Mouse (Mus musculus) embryonic facial prominence, embryonic 13.5 days (tissue): ENCODE data around the gene Cdsn. TPM values are rescaled to one million over a fixed set of nuclear protein-coding genes. Genes with fewer than 3 reads are reported as not detected.

Source experiments
- ATAC-seq: fragments of 200-750 bp; cut with Nextera tagmentation; 2 replicates; pipeline ENCODE4 v1.8.0; 2017; ENCODE audit warnings: low read depth; ENCODE audit not compliant: insufficient number of reproducible peaks, insufficient read depth, low FRiP score, low TSS enrichment
- H3K27ac ChIP-seq: fragments of 300-500 bp; sonication (generic); 2 replicates; pipeline ENCODE4 v1.5.1; 2015; ENCODE audit warnings: moderate library complexity, mild to moderate bottlenecking, inconsistent platforms
- H3K27me3 ChIP-seq: fragments of 300-500 bp; sonication (generic); 2 replicates; pipeline ENCODE4 v1.6.1; 2015; ENCODE audit warnings: mild to moderate bottlenecking, inconsistent platforms
- H3K36me3 ChIP-seq: fragments of 300-500 bp; sonication (generic); 2 replicates; pipeline ENCODE4 v1.6.1; 2015; ENCODE audit warnings: mild to moderate bottlenecking, inconsistent platforms
- H3K4me1 ChIP-seq: fragments of 300-500 bp; sonication (generic); 2 replicates; pipeline ENCODE4 v1.6.1; 2015; ENCODE audit warnings: inconsistent platforms
- H3K4me2 ChIP-seq: fragments of 300-500 bp; sonication (generic); 2 replicates; pipeline ENCODE4 v1.6.1; 2015; ENCODE audit warnings: moderate library complexity, mild to moderate bottlenecking, inconsistent platforms
- H3K4me3 ChIP-seq: fragments of 300-500 bp; sonication (generic); 2 replicates; pipeline ENCODE4 v1.5.1; 2015; ENCODE audit warnings: mild to moderate bottlenecking, inconsistent platforms
- H3K9ac ChIP-seq: fragments of 300-500 bp; sonication (generic); 2 replicates; pipeline ENCODE4 v1.6.1; 2015; ENCODE audit warnings: mild to moderate bottlenecking, inconsistent platforms
- H3K9me3 ChIP-seq: fragments of 300-500 bp; sonication (generic); 2 replicates; pipeline ENCODE4 v1.6.1; 2016; ENCODE audit warnings: inconsistent platforms
- WGBS: fragments of 180-500 bp; shearing (Covaris S2); methylation state at CpG from one replicate; pipeline ENCODE4 v1.1.7; 2015; ENCODE audit warnings: mixed read lengths; 5-methylcytosine and 5-hydroxymethylcytosine counted together
- polyA plus RNA-seq: library from polyadenylated mRNA; unstranded; fragments of >200 nt; fragmentation: Nextera tagmentation; extraction: Ambion mirVana; gene quantifications from 2 replicates; pipeline ENCODE4 v1.2.1, GENCODE M21; 2015

Gene Cdsn
- polyA plus RNA-seq, 1 experiment from 2014 or later: not detected

GRCm38 (mm10) chr17:35582900-35583299, 31.0 kb downstream of the Cdsn start:
- no peak overlapping the region for H3K4me3 ChIP-seq
- no peak for ATAC-seq
- peaks cover 4% of the 10 kb centered on the region for H3K4me1 ChIP-seq
- H3K27ac ChIP-seq: no peak overlapping the region
- H3K36me3 ChIP-seq: no peaks in the 10 kb centered on the region
- H3K9me3 ChIP-seq: 0 out of 2 replicates have a peak, but pooled peaks cover 4% of the 10 kb centered on the region
- WGBS: 95% methylated on average over 1 of the region's 1 CpGs
- H3K27me3 ChIP-seq: no peaks in the 10 kb centered on the region
- no peak overlapping the region for H3K9ac ChIP-seq
- no peak overlapping the region for H3K4me2 ChIP-seq

- ATAC-seq: no peak
- WGBS: 16% methylated on average over 16 of the region's 16 CpGs
- no peaks in the 10 kb centered on the region for H3K36me3 ChIP-seq
- no peak overlapping the region for H3K4me3 ChIP-seq
- no peaks in the 10 kb centered on the region for H3K27me3 ChIP-seq
- no peak overlapping the region for H3K9ac ChIP-seq
- 0 out of 2 replicates have a peak, but pooled peaks cover 4% of the 10 kb centered on the region for H3K9me3 ChIP-seq
- H3K27ac ChIP-seq: no peak overlapping the region
- H3K4me2 ChIP-seq: peak overlapping the region; percentile 42
- peaks cover 4% of the 10 kb centered on the region for H3K4me1 ChIP-seq
Observed at GRCm38 (mm10) chr17:35584330-35584937, 32.5 kb downstream of the Cdsn start.

- WGBS: 72% methylated on average over 1 of the region's 1 CpGs
- Histone ChIP-seq H3K9me3 (0 out of 2 replicates have a peak, but pooled peaks cover 4% of the 10 kb centered on the region), H3K27ac (no peak overlapping the region), H3K4me3 (no peak overlapping the region), H3K4me2 (no peak overlapping the region), H3K27me3 (no peaks in the 10 kb centered on the region), H3K4me1 (peaks cover 10% of the 10 kb centered on the region), H3K36me3 (no peaks in the 10 kb centered on the region), H3K9ac (no peak overlapping the region)
- ATAC-seq: no peak
Observed at GRCm38 (mm10) chr17:35587291-35587690, 35.4 kb downstream of the Cdsn start.

GRCm38 (mm10) chr17:35588387-35588786, 36.5 kb downstream of the Cdsn start:
- Histone ChIP-seq H3K27ac (no peak overlapping the region), H3K4me2 (no peak overlapping the region), H3K9ac (no peak overlapping the region), H3K9me3 (0 out of 2 replicates have a peak, but pooled peaks cover 4% of the 10 kb centered on the region), H3K4me3 (no peak overlapping the region), H3K36me3 (no peaks in the 10 kb centered on the region), H3K4me1 (peaks cover 10% of the 10 kb centered on the region), H3K27me3 (no peaks in the 10 kb centered on the region)
- WGBS: 6% methylated on average over 4 of the region's 4 CpGs
- no peak for ATAC-seq

GRCm38 (mm10) chr17:35590410-35591218, 38.7 kb downstream of the Cdsn start:
- Histone ChIP-seq H3K27ac (no peak overlapping the region), H3K4me1 (peaks cover 6% of the 10 kb centered on the region; the same call in 1 of the 2 replicates), H3K9me3 (0 out of 2 replicates have a peak, but pooled peaks cover 4% of the 10 kb centered on the region), H3K4me3 (no peak overlapping the region), H3K27me3 (no peaks in the 10 kb centered on the region), H3K9ac (no peak overlapping the region), H3K4me2 (peak overlapping the region; percentile 17; the same call in 1 of the 2 replicates), H3K36me3 (no peaks in the 10 kb centered on the region)
- no peak; the same call in 1 of the 2 replicates for ATAC-seq
- 43% methylated on average over 21 of the region's 21 CpGs for WGBS

GRCm38 (mm10) chr17:35591219-35591578, 39.3 kb downstream of the Cdsn start:
- Histone ChIP-seq H3K27me3 (no peaks in the 10 kb centered on the region), H3K4me3 (no peak overlapping the region), H3K36me3 (no peaks in the 10 kb centered on the region), H3K27ac (no peak overlapping the region), H3K4me2 (no peak overlapping the region), H3K9me3 (0 out of 2 replicates have a peak, but pooled peaks cover 4% of the 10 kb centered on the region), H3K9ac (no peak overlapping the region), H3K4me1 (peaks cover 6% of the 10 kb centered on the region; the same call in 1 of the 2 replicates)
- ATAC-seq: no peak
- WGBS: 94% methylated on average over 7 of the region's 7 CpGs

GRCm38 (mm10) chr17:35591731-35592130, 39.8 kb downstream of the Cdsn start:
- Histone ChIP-seq H3K27me3 (no peaks in the 10 kb centered on the region), H3K4me2 (no peak overlapping the region), H3K4me3 (no peak overlapping the region), H3K27ac (no peak overlapping the region), H3K9me3 (0 out of 2 replicates have a peak, but pooled peaks cover 4% of the 10 kb centered on the region), H3K4me1 (peaks cover 6% of the 10 kb centered on the region; the same call in 1 of the 2 replicates), H3K36me3 (no peaks in the 10 kb centered on the region), H3K9ac (no peak overlapping the region)
- ATAC-seq: no peak
- 90% methylated on average over 15 of the region's 15 CpGs for WGBS

GRCm38 (mm10) chr17:35592131-35592530, 40.2 kb downstream of the Cdsn start:
- WGBS: 81% methylated on average over 9 of the region's 9 CpGs

GRCm38 (mm10) chr17:35593786-35594185, 41.9 kb downstream of the Cdsn start:
- no peak overlapping the region for H3K4me2 ChIP-seq
- 35% methylated on average over 4 of the region's 4 CpGs for WGBS
- H3K9ac ChIP-seq: no peak overlapping the region

More at GRCm38 (mm10) chr17:35592131-35592530, 40.2 kb downstream of the Cdsn start:
- H3K4me2 ChIP-seq: no peak overlapping the region
- H3K9ac ChIP-seq: no peak overlapping the region
- H3K4me3 ChIP-seq: no peak overlapping the region
- no peaks in the 10 kb centered on the region for H3K36me3 ChIP-seq
- H3K27me3 ChIP-seq: no peaks in the 10 kb centered on the region
- H3K9me3 ChIP-seq: 0 out of 2 replicates have a peak, but pooled peaks cover 3% of the 10 kb centered on the region
- H3K27ac ChIP-seq: no peak overlapping the region
- H3K4me1 ChIP-seq: peaks cover 6% of the 10 kb centered on the region; the same call in 1 of the 2 replicates
- ATAC-seq: no peak

GRCm38 (mm10) chr17:35594456-35594855, 42.5 kb downstream of the Cdsn start:
- H3K36me3 ChIP-seq: no peaks in the 10 kb centered on the region
- H3K4me3 ChIP-seq: no peak overlapping the region
- 83% methylated on average over 7 of the region's 7 CpGs for WGBS
- H3K27ac ChIP-seq: no peak overlapping the region
- no peak for ATAC-seq
- H3K4me2 ChIP-seq: no peak overlapping the region
- H3K9me3 ChIP-seq: no peaks in the 10 kb centered on the region
- peaks cover 6% of the 10 kb centered on the region; the same call in 1 of the 2 replicates for H3K4me1 ChIP-seq
- no peaks in the 10 kb centered on the region for H3K27me3 ChIP-seq
- H3K9ac ChIP-seq: no peak overlapping the region

More at GRCm38 (mm10) chr17:35593786-35594185, 41.9 kb downstream of the Cdsn start:
- Histone ChIP-seq H3K36me3 (no peaks in the 10 kb centered on the region), H3K9me3 (no peaks in the 10 kb centered on the region), H3K27ac (no peak overlapping the region), H3K27me3 (no peaks in the 10 kb centered on the region), H3K4me3 (no peak overlapping the region), H3K4me1 (peaks cover 6% of the 10 kb centered on the region; the same call in 1 of the 2 replicates)
- ATAC-seq: no peak

GRCm38 (mm10) chr17:35597399-35597798, 45.5 kb downstream of the Cdsn start:
- no peak overlapping the region for H3K9ac ChIP-seq
- 89% methylated on average over 3 of the region's 3 CpGs for WGBS
- no peaks in the 10 kb centered on the region for H3K4me1 ChIP-seq
- ATAC-seq: no peak
- no peak overlapping the region for H3K4me2 ChIP-seq
- H3K4me3 ChIP-seq: no peak overlapping the region
- no peak overlapping the region for H3K27ac ChIP-seq
- H3K36me3 ChIP-seq: no peaks in the 10 kb centered on the region
- H3K27me3 ChIP-seq: 0 out of 2 replicates have a peak, but pooled peaks cover 1% of the 10 kb centered on the region
- no peaks in the 10 kb centered on the region for H3K9me3 ChIP-seq
